Mouse (Mus musculus) adrenal gland, adult 8-10 months (tissue): Measurements from ENCODE around the gene Hoxd9. TPM values are rescaled to one million over a fixed set of nuclear protein-coding genes. Genes with fewer than 3 reads are reported as not detected.

Source experiments
- DNase-seq: peaks from one replicate; pipeline ENCODE4 v3.0.0; 2022
- total RNA-seq, 4 experiments: library from RNA; stranded (reverse); gene quantifications; 2 replicates each; pipeline ENCODE4 v1.2.4; 2022

Hoxd9 gene
- total RNA-seq, 4 experiments from 2014 or later, result 6.5 to 9.2 (median 7.0) TPM

DNA sequence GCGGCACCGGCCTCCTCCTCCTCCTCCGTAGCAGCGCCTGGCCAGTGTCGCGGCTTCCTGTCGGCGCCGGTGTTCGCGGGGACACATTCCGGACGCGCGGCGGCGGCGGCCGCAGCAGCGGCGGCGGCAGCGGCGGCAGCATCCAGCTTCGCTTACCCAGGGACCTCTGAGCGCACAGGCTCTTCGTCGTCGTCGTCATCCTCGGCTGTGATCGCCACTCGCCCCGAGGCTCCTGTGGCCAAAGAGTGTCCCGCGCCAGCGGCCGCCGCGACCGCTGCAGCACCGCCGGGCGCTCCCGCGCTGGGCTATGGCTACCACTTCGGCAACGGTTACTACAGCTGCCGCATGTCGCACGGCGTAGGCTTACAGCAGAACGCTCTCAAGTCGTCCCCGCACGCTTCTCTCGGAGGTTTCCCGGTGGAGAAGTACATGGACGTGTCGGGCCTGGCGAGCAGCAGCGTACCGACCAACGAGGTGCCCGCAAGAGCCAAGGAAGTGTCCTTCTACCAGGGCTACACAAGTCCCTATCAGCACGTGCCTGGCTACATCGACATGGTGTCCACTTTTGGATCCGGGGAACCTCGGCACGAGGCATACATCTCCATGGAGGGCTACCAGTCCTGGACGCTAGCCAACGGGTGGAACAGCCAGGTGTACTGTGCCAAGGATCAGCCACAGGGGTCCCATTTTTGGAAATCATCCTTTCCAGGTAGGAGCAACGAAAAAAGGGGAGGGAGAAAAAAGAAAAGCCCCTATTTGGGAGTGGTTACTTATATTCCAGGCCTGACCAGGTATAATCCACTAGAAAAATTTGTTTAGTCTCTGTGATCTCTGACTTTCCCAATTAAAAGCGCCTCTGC is 28.9 kb upstream of the Hoxd9 start:
- no peak for DNase-seq

DNA sequence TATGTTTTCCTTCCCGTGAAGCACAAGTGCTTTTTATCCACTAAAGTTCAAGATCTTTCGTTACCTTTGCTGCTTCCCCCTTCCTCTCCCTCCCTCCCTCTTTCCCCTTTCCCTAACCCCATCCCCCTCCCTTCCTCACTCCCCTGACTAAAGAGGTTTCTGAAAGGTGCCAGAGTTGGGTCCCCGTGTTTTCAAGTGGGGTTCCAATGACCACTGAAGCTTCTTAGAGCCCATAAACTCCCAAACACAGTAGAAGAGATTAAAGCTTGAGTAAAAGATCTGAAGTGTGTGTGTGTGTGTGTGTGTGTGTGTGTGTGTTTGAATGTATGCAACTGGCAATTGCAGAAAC is 28.3 kb upstream of the Hoxd9 start:
- no peak for DNase-seq

DNA sequence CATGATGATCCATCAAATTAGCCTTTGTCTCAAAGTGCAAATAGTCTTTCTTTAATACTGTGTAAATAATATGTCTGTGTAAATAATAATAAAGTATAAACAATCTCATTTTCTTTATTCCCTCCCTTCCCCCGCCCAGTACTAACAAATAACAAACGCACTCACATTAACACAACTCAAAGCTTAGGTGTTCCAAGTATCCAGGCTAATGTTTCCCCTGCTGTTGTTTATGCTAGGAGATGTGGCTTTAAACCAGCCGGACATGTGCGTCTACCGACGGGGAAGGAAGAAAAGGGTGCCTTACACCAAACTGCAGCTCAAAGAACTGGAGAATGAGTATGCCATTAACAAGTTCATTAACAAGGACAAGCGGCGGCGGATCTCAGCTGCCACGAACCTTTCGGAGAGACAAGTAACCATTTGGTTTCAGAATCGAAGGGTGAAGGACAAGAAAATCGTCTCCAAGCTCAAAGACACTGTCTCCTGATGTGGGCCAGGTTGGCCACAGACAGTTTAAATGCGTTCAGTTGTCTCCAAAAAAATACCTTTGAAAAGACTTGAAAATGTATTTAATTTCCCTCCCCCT is 27.8 kb upstream of the Hoxd9 start:
- DNase-seq, result no peak

DNA sequence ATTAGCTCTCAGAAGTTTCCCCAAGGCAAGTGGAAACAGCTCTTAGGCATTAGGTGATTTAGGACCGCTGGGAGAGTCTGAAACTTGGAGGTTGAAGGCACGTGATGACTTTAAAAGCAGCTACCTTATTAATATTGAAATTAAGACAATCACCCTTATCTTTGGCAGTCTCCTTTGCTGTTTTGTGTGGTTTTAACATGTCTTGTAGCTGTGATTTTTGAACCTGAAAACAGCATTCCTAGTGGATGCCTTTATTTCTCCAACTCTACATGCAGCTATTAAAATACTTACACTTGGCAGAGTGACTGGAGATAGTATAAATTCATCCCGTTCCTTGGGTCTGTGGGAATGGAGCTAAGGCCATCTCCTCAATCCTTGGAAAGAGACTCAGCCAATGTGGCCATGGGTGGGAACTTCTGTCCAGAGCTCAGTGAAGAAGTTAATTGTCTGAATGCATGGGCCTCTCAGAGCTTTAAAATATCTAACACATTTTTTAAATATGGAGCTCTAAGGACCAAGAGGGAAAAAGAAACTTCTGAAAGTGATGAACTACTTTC is 26.8 kb upstream of the Hoxd9 start:
- no peak for DNase-seq

DNA sequence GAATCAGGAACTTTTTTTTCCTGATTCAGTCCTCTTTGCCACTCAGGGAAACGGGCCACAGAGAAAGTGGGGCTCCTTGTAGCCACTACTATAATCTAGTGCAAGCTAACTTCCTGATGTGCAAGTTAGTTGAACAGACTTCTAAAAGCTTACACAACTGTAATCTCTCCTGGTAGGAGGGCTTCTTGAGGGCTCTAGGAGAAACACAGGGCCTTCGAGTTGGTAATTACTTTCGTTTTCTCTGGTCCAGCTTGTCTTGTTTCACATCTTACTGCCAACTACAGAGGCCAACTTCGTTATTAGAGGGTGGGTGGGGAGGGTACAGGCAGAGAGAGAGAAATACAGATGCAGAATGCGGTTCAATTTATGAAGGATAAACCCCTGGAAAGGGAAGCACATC is 25.7 kb upstream of the Hoxd9 start:
- no peak for DNase-seq

DNA sequence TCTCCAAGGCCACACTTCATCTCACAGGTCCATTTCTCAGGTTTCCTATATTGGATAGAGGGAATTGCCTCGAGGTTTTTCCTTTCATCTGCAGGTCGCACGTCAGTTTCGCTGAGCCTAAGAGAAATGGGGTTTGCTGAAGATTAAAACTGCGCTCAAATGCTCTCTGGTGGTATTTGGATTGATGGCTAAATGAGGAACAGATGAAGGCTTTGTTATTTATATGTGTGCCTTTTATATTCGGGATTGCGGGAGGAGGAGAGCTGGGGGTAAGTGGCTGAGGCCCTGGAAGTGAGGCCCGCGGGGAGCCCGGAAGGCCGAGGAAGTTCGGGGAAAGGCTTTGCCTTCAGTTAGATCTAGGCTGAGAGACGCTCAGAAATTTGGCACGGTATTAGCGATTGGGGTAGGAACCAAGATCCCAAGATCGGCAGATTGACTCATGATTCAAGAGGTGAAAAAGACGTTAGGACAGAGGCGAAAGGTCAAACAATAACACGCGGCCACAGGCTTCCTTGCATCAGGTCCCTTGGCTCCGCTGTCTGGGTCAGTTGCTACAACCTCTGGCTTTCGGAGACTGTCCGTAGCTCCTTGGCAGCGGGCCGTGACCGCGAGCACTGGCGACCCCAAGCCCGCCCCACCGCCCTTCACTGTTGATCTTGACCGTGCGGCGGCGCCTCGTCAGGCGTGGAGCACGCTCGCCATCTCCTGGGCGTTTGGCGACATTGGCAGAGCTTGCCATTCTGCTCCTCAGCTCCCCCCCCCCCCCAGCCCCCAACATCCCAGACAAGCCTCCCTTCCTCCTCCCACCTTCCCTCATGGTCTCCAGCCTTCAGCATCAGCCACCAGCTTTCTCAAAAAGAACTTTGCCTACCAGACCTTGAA is 24.8 kb upstream of the Hoxd9 start:
- no peak for DNase-seq

DNA sequence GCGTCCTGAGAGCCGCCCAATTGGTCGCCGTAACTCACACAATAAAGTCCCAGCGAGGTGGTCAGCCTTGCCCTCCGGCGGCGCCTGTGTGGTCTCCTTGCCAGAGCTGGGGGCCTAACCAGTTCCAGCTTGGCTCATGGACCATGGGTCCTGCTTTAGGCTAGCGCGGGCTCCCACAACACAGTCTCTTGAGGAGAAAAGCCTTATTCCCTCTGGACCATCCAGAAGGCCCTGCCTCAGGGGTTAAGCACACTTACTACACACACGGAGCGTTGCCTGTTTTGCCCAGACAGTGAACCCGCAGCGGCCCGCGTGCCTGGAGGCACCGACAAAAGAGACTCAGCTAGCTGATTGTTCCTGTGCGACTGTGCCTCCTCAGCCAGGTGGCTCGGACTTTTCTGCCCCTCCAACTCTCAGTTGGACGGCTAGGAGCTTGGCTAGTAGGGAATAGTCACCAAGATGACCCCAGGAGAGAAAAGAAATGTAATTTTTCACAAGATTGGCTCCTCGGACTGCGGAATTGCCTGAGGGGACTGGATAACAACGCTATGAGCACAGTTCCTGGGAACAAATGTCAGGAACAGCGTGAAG is 23.6 kb upstream of the Hoxd9 start:
- no peak for DNase-seq

DNA sequence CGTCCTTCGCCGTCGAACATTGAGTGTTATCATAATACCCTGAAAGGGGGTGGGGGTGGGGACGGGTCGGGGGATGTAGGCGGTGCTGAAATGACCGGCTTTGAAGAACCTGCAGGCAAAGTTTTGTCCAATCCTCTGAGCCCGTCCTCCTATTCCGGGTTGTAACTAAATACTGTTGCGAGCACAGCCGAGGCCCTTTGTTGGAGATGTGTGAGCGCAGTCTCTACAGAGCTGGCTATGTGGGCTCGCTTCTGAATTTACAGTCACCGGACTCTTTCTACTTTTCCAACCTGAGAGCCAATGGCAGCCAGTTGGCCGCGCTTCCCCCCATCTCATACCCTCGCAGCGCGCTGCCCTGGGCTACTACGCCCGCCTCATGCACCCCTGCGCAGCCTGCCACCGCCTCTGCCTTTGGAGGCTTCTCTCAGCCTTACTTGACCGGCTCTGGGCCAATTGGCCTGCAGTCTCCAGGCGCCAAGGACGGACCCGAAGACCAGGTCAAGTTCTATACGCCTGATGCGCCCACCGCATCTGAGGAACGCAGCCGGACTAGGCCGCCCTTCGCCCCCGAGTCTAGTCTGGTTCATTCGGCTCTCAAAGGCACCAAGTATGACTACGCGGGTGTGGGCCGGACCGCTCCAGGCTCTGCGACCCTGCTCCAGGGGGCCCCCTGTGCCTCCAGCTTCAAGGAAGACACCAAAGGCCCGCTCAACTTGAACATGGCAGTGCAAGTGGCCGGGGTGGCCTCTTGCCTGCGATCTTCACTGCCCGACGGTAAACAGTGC is 22.5 kb upstream of the Hoxd9 start, which contains the start of gene Hoxd12:
TSS of gene Hoxd12 (plus strand) at position 133 of the 785 bp plus-strand sequence.
- DNase-seq, result no peak

DNA sequence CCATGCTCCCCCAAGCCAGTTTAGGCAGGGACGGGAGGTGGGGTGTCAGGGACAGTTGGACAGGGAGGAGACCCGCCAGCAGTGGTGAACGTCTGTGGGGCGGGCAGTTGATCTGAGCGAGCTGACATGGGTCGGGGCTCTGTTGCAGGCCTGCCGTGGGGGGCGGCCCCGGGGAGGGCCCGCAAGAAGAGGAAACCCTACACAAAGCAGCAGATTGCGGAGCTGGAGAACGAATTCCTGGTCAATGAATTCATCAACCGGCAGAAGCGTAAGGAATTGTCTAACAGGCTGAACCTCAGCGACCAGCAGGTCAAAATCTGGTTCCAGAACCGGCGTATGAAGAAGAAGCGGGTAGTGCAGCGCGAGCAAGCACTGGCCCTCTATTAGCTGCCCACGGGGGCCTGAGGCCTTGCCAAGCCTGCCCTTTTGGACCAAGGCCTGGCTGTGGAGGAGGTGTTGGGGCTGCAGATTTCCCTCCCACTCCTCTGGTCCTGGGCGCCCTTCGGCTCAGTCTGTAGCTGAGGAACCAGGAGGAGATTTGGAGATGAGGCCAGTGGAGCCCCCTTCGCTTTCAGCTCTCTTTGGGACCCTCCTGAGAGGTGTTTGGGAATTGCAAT is 21.8 kb upstream of the Hoxd9 start:
- no peak for DNase-seq

DNA sequence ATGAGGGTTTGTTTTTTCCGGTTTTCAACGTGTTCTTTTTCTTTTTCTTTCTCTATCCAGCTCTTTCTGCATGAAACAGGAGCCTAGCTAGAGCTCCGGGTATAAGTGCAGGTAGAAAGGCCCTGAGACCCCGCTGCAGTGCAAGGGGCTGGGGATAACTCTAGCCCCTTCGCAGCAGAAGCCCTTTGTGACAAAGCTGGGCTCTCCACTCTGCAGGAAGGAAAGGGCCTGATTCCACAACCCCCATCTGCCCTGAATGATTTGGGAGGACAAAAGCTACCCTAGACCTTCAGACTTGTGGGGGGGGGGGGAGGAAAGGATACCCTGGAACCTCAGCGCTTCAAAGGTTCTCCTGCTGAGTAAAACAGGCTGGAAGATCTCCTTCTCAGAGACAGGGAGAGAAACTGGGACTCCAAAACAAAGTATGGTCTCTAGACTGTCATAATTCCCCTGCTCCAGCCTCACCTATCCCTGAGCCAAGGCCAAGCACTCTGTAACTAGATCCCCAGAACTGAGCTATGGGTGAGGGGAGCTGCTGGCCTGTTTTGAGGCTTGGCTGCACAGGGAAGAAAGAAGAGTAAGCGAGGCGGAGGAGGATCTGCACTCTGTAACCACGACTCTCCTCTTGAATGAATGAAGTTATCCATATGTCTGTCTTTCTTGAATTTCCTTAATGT is 21.0 kb upstream of the Hoxd9 start:
- DNase-seq, result no peak

DNA sequence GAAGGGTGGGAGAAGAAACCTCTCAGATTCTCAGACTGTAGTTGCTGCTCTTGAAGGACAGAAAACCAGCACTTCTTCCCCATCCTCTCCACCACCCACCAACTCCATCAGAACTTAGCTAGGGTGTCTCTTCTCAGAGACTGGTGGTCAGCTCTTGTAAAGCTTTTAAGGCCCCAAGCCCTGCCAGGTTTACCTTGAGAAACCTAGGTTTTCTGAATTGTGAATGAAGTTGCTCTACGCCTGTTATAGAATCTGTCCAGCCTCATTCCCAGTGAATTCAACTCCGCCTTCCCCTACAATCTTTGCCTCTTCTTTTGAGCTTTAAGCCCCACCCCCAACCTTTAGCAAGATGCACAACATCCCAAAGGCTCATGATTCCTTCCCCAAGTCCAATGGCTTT is 20.4 kb upstream of the Hoxd9 start:
- no peak for DNase-seq

DNA sequence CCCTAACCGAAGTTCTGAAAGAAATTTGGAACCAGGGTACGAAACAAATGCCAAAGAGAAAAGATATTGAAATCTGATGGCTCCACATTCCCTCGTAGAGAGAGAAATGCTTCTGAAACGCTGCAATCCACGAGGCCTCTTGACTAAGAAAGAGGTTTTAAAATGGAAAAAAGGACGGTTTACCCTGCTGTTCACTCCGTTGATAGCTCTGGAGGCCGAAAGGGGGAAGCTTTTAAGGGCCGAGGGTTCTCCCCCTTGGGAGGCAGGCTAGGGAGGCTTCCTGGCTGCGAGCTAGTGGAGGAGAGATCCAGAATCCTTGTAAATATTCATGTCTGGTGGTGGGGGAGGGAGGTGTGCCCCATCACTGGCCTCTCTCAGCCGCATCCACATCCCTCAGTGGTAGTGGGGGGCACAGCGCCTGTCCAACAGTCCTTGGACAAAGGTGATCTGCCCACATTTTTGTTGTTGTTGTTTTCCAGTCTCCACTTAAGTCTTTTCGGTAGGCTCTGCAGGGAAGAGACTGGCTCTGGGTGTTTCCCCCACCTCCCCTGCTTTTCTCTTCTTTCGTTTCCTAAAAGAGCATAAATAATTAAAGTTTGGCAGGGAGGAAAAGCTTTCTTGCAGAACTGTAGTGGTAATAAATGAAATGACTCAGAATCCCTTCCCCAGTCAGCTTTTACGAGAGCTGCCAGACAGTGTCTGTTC is 18.5 kb upstream of the Hoxd9 start, which contains the start of gene Hoxd11:
TSS of gene Hoxd11 (plus strand) at position 667 of the 705 bp plus-strand sequence.
- no peak for DNase-seq

DNA sequence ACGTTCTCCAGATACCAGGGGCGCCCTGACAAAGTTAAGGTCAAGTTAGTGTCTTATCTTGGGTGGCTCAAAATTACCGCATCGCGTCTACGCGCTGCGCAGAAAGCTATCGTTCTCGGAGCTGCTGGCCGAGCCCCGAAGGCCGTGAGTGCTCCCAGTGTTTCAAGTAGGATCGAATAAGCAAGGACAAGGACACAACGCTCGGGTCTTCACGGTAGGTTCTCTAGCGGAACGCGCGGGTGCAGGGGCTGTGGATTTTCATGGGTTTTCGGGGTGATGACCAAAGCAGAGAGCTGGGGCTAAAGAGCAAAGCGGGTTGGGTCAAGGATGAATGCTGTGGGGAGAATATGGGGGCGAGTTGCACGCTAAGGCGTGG is 17.9 kb upstream of the Hoxd9 start:
- DNase-seq, result no peak

DNA sequence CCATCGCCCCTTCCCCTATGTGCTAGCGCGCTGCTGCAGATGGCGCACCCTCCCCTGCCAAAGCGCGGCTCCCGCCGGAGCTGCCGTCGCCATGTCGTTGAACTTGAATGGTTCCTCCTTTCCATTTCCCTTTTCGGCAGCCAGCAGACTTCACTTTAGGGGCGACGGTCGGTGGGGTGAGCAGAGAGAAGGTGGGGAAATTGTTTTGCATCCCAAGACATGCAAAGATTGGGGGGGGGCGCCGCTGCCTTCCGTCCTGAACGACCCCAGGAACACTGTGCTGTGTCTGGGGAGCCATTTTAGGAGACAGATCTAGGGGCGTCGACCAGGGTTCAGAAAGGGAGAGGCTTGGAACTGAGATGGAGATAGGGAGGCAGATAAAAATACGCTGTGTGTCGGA is 17.5 kb upstream of the Hoxd9 start:
- no peak for DNase-seq

DNA sequence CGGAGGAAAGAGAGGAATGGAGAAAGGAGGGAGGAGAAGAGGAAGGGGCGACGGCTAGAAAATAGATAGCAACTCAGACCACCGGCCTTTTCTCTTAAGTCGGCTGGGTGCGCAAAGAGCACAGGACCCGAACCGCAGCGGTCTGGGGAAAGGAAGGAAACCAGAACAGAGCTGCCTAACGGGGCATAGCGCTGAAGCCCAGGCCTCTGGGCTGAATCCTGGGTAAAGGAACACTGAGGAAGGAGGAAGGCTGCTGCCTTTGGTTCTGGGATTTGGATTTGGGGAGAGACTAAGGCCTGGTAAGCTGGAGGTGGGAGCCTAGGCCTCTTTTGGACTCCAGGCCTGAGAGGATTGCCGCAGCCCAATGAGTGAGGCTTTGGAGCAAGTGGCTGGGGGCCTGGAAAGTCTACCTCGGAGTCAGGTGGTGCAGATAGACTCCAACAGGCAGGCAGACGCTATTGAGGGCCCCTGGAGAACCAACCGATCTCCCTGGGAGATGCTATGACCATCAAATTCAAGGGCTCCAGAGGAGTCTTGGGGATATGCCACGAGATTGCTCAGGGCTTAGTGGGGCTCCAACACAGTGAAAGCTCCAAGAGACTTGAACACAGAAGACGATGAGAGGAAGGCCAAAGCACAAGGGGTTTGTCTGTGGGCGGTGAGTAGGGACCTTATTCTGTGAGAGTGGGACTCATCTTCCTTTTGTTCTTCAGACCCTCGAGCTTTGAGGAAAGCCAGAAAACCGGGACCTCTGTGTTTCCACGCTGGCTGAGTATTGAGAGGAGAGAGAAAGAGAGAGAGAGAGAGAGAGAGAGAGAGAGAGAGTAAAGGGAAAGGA is 16.7 kb upstream of the Hoxd9 start:
- DNase-seq, result no peak

DNA sequence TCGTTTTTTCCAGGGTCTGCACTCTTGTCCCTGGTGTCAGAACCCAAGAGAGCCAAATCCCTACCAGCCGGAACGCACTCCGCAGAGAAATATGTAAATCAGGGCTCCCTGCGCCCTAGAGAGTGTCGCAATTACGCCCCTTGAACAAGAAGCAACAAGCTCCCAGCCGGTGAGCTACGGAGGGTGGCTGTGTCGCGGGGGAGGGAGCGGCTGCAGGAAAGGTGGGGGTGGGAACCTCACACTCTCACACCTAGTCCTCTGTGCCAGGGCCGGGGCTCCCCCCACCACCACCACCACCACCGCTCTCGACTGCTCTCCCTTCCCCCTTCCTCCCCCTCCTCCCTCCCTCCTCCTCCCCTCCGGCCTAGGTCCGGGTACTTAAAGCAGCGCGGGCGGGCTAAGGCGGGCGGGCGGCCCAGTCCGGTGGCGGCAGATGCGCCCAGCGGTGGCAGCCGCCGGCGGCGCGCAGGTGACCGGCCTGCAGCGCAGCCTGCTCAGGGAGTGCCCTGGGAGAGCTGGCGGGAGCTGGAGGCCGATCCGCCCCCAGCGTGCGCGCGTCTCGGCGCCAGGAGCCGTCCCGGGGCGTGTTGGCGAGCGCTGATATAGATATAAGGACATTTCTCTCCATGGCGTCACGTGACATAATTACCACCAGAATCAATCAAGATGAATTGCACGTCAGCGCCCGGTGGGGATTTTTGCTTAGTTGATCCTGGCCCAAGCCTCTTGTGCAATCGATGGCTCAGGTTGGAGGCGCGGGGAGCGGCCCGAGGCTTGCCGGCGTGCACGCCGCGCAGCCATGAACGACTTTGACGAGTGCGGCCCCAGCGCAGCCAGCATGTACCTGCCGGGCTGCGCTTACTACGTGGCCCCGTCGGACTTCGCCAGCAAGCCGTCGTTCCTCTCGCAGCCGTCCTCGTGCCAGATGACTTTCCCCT is 15.7 kb upstream of the Hoxd9 start:
- no peak for DNase-seq

DNA sequence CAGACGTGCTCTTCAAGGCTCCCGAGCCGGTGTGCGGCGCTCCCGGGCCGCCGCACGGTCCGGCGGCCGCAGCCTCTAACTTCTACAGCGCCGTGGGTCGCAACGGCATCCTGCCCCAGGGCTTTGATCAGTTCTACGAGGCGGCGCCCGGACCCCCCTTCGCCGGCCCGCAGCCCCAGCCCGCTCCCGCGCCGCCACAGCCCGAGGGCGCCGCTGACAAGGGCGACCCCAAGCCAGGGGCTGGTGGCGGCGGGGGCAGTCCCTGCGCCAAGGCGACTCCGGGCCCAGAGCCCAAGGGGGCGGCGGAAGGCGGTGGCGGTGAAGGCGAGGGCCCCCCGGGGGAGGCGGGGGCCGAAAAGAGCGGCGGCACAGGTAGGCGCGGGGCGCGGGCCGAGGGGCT is 14.7 kb upstream of the Hoxd9 start:
- no peak for DNase-seq

DNA sequence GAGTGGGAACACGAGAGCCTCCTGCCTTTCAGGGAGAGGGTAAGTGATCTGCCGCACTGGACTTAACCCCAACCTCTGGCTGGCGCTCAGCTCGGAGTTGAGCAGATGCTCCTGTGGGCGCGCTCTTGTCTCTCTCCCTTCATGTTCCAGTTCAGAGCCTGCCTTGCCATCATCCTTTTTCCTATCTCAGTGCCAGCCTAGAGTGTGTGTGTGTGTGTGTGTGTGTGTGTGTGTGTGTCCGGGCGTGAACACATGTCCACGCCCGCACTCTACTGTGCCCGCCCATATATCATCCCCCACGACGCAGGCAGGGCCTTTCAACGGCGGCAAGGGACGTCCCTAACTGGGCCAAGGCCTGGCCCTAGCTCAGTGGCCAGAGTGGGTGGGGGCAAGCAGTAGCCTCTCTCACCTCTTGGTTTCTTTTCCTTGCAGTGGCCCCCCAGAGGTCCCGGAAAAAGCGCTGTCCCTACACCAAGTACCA is 14.0 kb upstream of the Hoxd9 start:
- DNase-seq, result no peak
